Mouse (Mus musculus) heart, postnatal 0 days (tissue): Measurements from ENCODE around the gene Pdcd1. TPM values are rescaled to one million over a fixed set of nuclear protein-coding genes. Genes with fewer than 3 reads are reported as not detected.

Source experiments
- ATAC-seq: fragments of 200-750 bp; cut with Nextera tagmentation; 2 replicates; pipeline ENCODE4 v1.8.0; 2017; ENCODE audit warnings: low read depth, moderate number of reproducible peaks, moderate library complexity; ENCODE audit not compliant: insufficient read depth
- DNase-seq: peaks from one replicate; pipeline ENCODE4 v3.0.0-alpha.2; 2016; ENCODE audit warnings: low spot score
- H3K27ac ChIP-seq: fragments of 300-500 bp; sonication (generic); 2 replicates; pipeline ENCODE4 v1.5.1; 2014; ENCODE audit warnings: low read depth, mild to moderate bottlenecking
- H3K27me3 ChIP-seq: fragments of 300-500 bp; sonication (generic); 2 replicates; pipeline ENCODE4 v1.6.1; 2014; ENCODE audit warnings: low read length, mixed read lengths; ENCODE audit not compliant: control insufficient read depth, insufficient read depth
- H3K36me3 ChIP-seq: fragments of 300-500 bp; sonication (generic); replicated peaks from 2 replicates; pipeline ENCODE4 v1.6.1; 2014; ENCODE audit warnings: low read length, mixed read lengths; ENCODE audit not compliant: control insufficient read depth, insufficient read depth
- H3K4me1 ChIP-seq: fragments of 300-500 bp; sonication (generic); 2 replicates; pipeline ENCODE4 v1.6.1; 2014; ENCODE audit warnings: antibody characterized with exemption; ENCODE audit not compliant: control insufficient read depth, insufficient read depth
- H3K4me2 ChIP-seq: fragments of 300-500 bp; sonication (generic); 2 replicates; pipeline ENCODE4 v1.6.1; 2014; ENCODE audit warnings: low read depth, mild to moderate bottlenecking, low read length, moderate library complexity
- H3K4me3 ChIP-seq: fragments of 300-500 bp; sonication (generic); 2 replicates; pipeline ENCODE4 v1.5.1; 2014; ENCODE audit warnings: low read depth, low read length
- H3K9ac ChIP-seq: fragments of 300-500 bp; sonication (generic); replicated peaks from 2 replicates; pipeline ENCODE4 v1.6.1; 2014; ENCODE audit warnings: low read depth, low read length, mixed read lengths
- H3K9me3 ChIP-seq: fragments of 300-500 bp; sonication (generic); replicated peaks from 2 replicates; pipeline ENCODE4 v1.6.1; 2016; ENCODE audit warnings: low read length; ENCODE audit not compliant: control insufficient read depth
- CTCF ChIP-seq: IDR thresholded peaks from 2 replicates; pipeline ENCODE4 v1.5.1; 2016; ENCODE audit warnings: antibody characterized with exemption, control low read depth, low read depth
- EP300 ChIP-seq: IDR thresholded peaks from 2 replicates; pipeline ENCODE4 v1.6.1; 2016; ENCODE audit warnings: antibody characterized with exemption, low read depth
- WGBS: fragments of 180-500 bp; shearing (Covaris S2); extraction: QIAGEN DNeasy Blood & Tissue Kit; methylation state at CpG from one replicate; pipeline ENCODE4 v1.1.7; 2014; 5-methylcytosine and 5-hydroxymethylcytosine counted together
- polyA plus RNA-seq: library from polyadenylated mRNA; unstranded; fragments of >200 nt; fragmentation: Nextera tagmentation; extraction: Ambion mirVana; gene quantifications from 2 replicates; pipeline ENCODE4 v1.2.1, GENCODE M21; 2015
- total RNA-seq: library from RNA; depleted of rRNA; stranded (reverse); fragments of >200 nt; gene quantifications from 2 replicates; pipeline ENCODE4 v1.2.3, GENCODE M21; 2014; ENCODE audit warnings: low replicate concordance

Pdcd1 gene
- total and polyA plus RNA-seq, 2 experiments from 2014 or later: 0.10 TPM; not detected in 1

- Histone ChIP-seq H3K27me3 (no peaks in the 10 kb centered on the region), H3K4me2 (no peak overlapping the region), H3K9ac (no peak overlapping the region), H3K4me1 (no peaks in the 10 kb centered on the region), H3K36me3 (no peaks in the 10 kb centered on the region), H3K9me3 (no peaks in the 10 kb centered on the region), H3K27ac (no peak overlapping the region), H3K4me3 (no peak overlapping the region)
- ATAC-seq (no peak), DNase-seq (no peak)
- no peak for TF ChIP-seq EP300
- TF ChIP-seq CTCF: no peak
- 74% methylated on average over 3 of the region's 3 CpGs for WGBS
These were observed 6.8 kb downstream of the Pdcd1 start for GRCm38 (mm10) chr1:94045559-94045958.

- no peak for ATAC-seq
- no peaks in the 10 kb centered on the region for H3K36me3 ChIP-seq
- H3K4me2 ChIP-seq: no peak overlapping the region
- no peak overlapping the region for H3K4me3 ChIP-seq
- no peaks in the 10 kb centered on the region for H3K9me3 ChIP-seq
- H3K27me3 ChIP-seq: no peaks in the 10 kb centered on the region
- H3K4me1 ChIP-seq: no peaks in the 10 kb centered on the region
- no peak overlapping the region for H3K9ac ChIP-seq
- no peak for DNase-seq
- 80% methylated on average over 2 of the region's 2 CpGs for WGBS
- no peak overlapping the region for H3K27ac ChIP-seq
- no peak for TF ChIP-seq EP300
- no peak for TF ChIP-seq CTCF
These were observed 12.0 kb downstream of the Pdcd1 start for GRCm38 (mm10) chr1:94040391-94040790.

GRCm38 (mm10) chr1:94034984-94035743 is 17.2 kb downstream of the Pdcd1 start:
- ATAC-seq: peak; percentile 91
- WGBS: under 1% methylated on average over 25 of the region's 25 CpGs
- H3K9ac ChIP-seq: no peak overlapping the region

GRCm38 (mm10) chr1:94033075-94033602 is 19.2 kb downstream of the Pdcd1 start:
- no peaks in the 10 kb centered on the region for H3K4me1 ChIP-seq
- 81% methylated on average over 2 of the region's 2 CpGs for WGBS
- TF ChIP-seq CTCF: no peak
- no peak overlapping the region for H3K9ac ChIP-seq
- ATAC-seq: no peak
- no peaks in the 10 kb centered on the region for H3K27me3 ChIP-seq
- no peak overlapping the region for H3K4me2 ChIP-seq
- no peaks in the 10 kb centered on the region for H3K36me3 ChIP-seq
- DNase-seq: no peak
- no peaks in the 10 kb centered on the region for H3K9me3 ChIP-seq
- no peak overlapping the region for H3K4me3 ChIP-seq
- no peak overlapping the region for H3K27ac ChIP-seq

More at GRCm38 (mm10) chr1:94034984-94035743, 17.2 kb downstream of the Pdcd1 start:
- Histone ChIP-seq H3K4me1 (no peaks in the 10 kb centered on the region), H3K4me3 (peak overlapping the region; percentile 40), H3K4me2 (peak overlapping the region; percentile 72), H3K27me3 (no peaks in the 10 kb centered on the region), H3K9me3 (no peaks in the 10 kb centered on the region), H3K36me3 (no peaks in the 10 kb centered on the region), H3K27ac (peak overlapping the region; percentile 81)
- TF ChIP-seq CTCF: peak; percentile 83
- TF ChIP-seq EP300: no peak
- peak; percentile 94 for DNase-seq

- WGBS: 83% methylated on average over 2 of the region's 2 CpGs
- TF ChIP-seq CTCF (no peak), EP300 (no peak)
- Histone ChIP-seq H3K27me3 (no peaks in the 10 kb centered on the region), H3K9ac (no peak overlapping the region), H3K4me3 (no peak overlapping the region), H3K4me1 (no peaks in the 10 kb centered on the region), H3K36me3 (no peaks in the 10 kb centered on the region), H3K4me2 (no peak overlapping the region), H3K27ac (no peak overlapping the region), H3K9me3 (no peaks in the 10 kb centered on the region)
- DNase-seq: no peak
- ATAC-seq: no peak
These were observed 23.6 kb downstream of the Pdcd1 start for GRCm38 (mm10) chr1:94028741-94029140.
